Mouse (Mus musculus) kidney, adult 8-10 months (tissue): ENCODE results near the gene Abcg4.
"Not testable (repeated sequence)": the region's sequence is repeated elsewhere in the genome, so short reads cannot be mapped to it uniquely, and the experiment has no call there.

Source experiments
- DNase-seq, 2 experiments: peaks; one replicate each; pipeline ENCODE4 v3.0.0; 2022

The Abcg4 gene

GRCm38 (mm10) chr9:44319105-44319886 is 30.9 kb upstream of the Abcg4 start:
- no peak for DNase-seq

- peak in 1 of 2 experiments; percentile 63 for DNase-seq
Observed at GRCm38 (mm10) chr9:44318826-44319095, 30.3 kb upstream of the Abcg4 start.

- DNase-seq = peak; percentile 81 to 83
Observed at GRCm38 (mm10) chr9:44318076-44318825, 29.8 kb upstream of the Abcg4 start.

- DNase-seq = no peak
Observed at GRCm38 (mm10) chr9:44317452-44317851, 29.0 kb upstream of the Abcg4 start.

GRCm38 (mm10) chr9:44314910-44315309 is 26.5 kb upstream of the Abcg4 start:
- DNase-seq = no peak

- no peak for DNase-seq
Observed at GRCm38 (mm10) chr9:44314257-44314547, 25.8 kb upstream of the Abcg4 start.

GRCm38 (mm10) chr9:44313476-44314256 is 25.3 kb upstream of the Abcg4 start:
- no peak for DNase-seq

GRCm38 (mm10) chr9:44311136-44312134 is 23.0 kb upstream of the Abcg4 start:
- DNase-seq = peak in 1 of 2 experiments; percentile 43

GRCm38 (mm10) chr9:44310750-44311135 is 22.3 kb upstream of the Abcg4 start:
- DNase-seq = no peak

GRCm38 (mm10) chr9:44309756-44310155 is 21.3 kb upstream of the Abcg4 start:
- no peak for DNase-seq

GRCm38 (mm10) chr9:44307248-44307647 is 18.8 kb upstream of the Abcg4 start:
- DNase-seq = no peak

- DNase-seq = no peak
Observed at GRCm38 (mm10) chr9:44306532-44306931, 18.1 kb upstream of the Abcg4 start.

GRCm38 (mm10) chr9:44305466-44306079 is 17.2 kb upstream of the Abcg4 start, which contains the start of gene Hinfp:
Gene Hinfp, minus strand, starts transcription at chr9:44305671.
- peak; percentile 98 to 99 for DNase-seq

GRCm38 (mm10) chr9:44300001-44300400 is 11.6 kb upstream of the Abcg4 start:
- DNase-seq = not testable (repeated sequence)

- DNase-seq = peak in 1 of 2 experiments; percentile 74
Observed at GRCm38 (mm10) chr9:44292490-44292889, 4.1 kb upstream of the Abcg4 start.

- DNase-seq = no peak
Observed at GRCm38 (mm10) chr9:44288959-44289291, 510 bp upstream of the Abcg4 start.

GRCm38 (mm10) chr9:44287401-44288075 is 877 bp downstream of the Abcg4 start:
- DNase-seq = no peak

- DNase-seq = no peak
Observed at GRCm38 (mm10) chr9:44287003-44287400, 1.4 kb downstream of the Abcg4 start.

- DNase-seq = no peak
Observed at GRCm38 (mm10) chr9:44286256-44286850, 2.1 kb downstream of the Abcg4 start.

GRCm38 (mm10) chr9:44283183-44283582 is 5.2 kb downstream of the Abcg4 start:
- DNase-seq = no peak

GRCm38 (mm10) chr9:44269973-44270372 is 18.4 kb downstream of the Abcg4 start:
- DNase-seq = no peak
